Mouse (Mus musculus): ENCODE measurements at regions not wholly inside any gene's neighbourhood (a gene's known extent, or its start where the extent isn't known, plus 50 kb on each side); places are given as distances from the start of the nearest gene placed in this dataset.

DNA sequence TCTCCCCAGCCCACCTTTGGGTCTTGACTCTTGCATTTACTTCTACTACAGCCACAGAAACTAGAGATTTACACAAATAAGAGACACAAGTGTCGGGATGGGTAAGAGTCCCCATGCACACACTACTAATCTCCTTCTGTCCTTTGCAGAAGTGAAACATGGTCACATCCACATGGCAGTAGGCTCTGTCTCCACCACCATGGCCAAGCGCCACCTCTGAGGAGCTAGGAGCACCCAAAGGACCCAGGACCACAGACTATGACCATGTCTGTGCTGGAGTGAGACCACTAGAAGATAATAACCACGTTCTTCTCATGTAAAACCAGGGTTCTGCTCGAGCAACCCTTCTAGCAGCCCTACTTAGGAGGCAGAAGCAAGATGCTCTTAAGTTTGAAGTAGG is 81.1 kb upstream of the Arid1b start:
- ATAC-seq (replicated peaks; ENCODE audit: low FRiP score, low TSS enrichment, low read depth) (no peak), DNase-seq (ENCODE audit: low spot score) (peak; percentile 10)
- 85% methylated on average over 4 of the region's 4 CpGs for WGBS
- Histone ChIP-seq H3K36me3 (ENCODE audit: control insufficient read depth, insufficient read depth, low read length) (no peaks in the 10 kb centered on the region), H3K27ac (ENCODE audit: low read depth) (no peak overlapping the region), H3K9me3 (ENCODE audit: control insufficient read depth, low read length) (no peaks in the 10 kb centered on the region), H3K9ac (ENCODE audit: low read length) (no peak overlapping the region), H3K4me1 (replicated peaks; ENCODE audit: control insufficient read depth, insufficient read depth, low read length) (no peaks in the 10 kb centered on the region), H3K27me3 (replicated peaks; ENCODE audit: control insufficient read depth, insufficient read depth, low read length) (no peaks in the 10 kb centered on the region), H3K4me2 (ENCODE audit: low read length) (no peak overlapping the region), H3K4me3 (ENCODE audit: low read depth, low read length) (no peak overlapping the region)

DNA sequence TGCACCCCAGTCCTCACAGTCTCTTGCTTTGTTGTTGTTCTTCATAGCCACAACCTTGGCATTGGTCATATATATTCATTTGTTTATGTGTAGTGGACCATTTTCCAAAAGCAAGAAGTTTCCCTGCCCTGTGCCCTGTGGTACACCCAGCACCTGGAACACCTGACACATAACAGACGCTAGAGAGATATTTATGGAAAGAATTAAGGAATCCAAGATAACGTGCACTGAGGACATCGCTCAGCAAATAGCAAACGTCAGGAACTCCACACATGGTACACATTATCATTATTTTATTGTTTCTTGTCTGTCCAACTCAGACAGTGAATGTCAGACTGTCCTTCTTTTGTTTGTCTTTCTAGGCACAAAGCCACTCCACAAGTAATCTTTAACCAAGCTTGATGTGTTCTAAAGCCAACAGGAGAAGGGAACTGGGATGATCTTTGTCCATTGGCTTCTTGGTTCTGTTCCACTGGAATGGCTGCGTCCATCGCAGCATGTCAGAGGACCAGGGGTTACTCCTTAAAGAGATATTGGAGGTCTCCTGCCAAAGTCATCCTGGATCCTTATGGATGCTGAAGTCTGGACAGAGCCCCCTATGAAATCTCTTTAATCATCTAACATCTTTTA is 74.2 kb upstream of the Arid1b start:
- Histone ChIP-seq H3K27ac (ENCODE audit: low read depth) (no peak overlapping the region), H3K9ac (ENCODE audit: low read length) (no peak overlapping the region), H3K4me1 (replicated peaks; ENCODE audit: control insufficient read depth, insufficient read depth, low read length) (no peaks in the 10 kb centered on the region), H3K4me3 (ENCODE audit: low read depth, low read length) (no peak overlapping the region), H3K9me3 (ENCODE audit: control insufficient read depth, low read length) (no peaks in the 10 kb centered on the region), H3K27me3 (replicated peaks; ENCODE audit: control insufficient read depth, insufficient read depth, low read length) (no peaks in the 10 kb centered on the region), H3K4me2 (ENCODE audit: low read length) (no peak overlapping the region), H3K36me3 (ENCODE audit: control insufficient read depth, insufficient read depth, low read length) (no peaks in the 10 kb centered on the region)
- DNase-seq (ENCODE audit: low spot score) (peak; percentile 44), ATAC-seq (replicated peaks; ENCODE audit: low FRiP score, low TSS enrichment, low read depth) (no peak)
- WGBS: 62% methylated on average over 6 of the region's 6 CpGs

DNA sequence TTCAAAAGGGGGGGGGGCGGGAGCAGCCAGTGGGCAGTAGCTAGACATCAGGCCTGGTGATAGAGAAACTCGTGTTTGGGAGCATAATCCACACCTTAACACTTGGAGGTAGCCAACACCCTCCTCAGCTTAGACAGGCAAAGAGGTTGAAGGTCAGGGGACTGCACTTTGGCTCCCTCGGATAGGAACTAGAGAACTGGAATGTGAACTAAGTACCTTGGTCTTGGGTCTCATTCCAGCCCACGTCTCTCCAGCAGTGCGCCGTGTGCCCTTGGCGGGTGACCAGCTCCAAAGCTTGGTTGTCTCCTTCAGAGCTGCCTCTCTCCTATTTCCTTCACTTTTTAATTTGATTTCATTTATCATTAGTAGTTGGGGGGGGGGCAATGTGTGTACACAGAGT is 73.0 kb upstream of the Arid1b start:
- WGBS: 80% methylated on average over 7 of the region's 7 CpGs
- ATAC-seq (replicated peaks; ENCODE audit: low FRiP score, low TSS enrichment, low read depth) (no peak), DNase-seq (ENCODE audit: low spot score) (peak; percentile 44)
- Histone ChIP-seq H3K4me2 (ENCODE audit: low read length) (no peak overlapping the region), H3K9ac (ENCODE audit: low read length) (no peak overlapping the region), H3K9me3 (ENCODE audit: control insufficient read depth, low read length) (no peaks in the 10 kb centered on the region), H3K36me3 (ENCODE audit: control insufficient read depth, insufficient read depth, low read length) (no peaks in the 10 kb centered on the region), H3K4me1 (replicated peaks; ENCODE audit: control insufficient read depth, insufficient read depth, low read length) (no peaks in the 10 kb centered on the region), H3K27ac (ENCODE audit: low read depth) (no peak overlapping the region), H3K4me3 (ENCODE audit: low read depth, low read length) (no peak overlapping the region), H3K27me3 (replicated peaks; ENCODE audit: control insufficient read depth, insufficient read depth, low read length) (no peaks in the 10 kb centered on the region)

DNA sequence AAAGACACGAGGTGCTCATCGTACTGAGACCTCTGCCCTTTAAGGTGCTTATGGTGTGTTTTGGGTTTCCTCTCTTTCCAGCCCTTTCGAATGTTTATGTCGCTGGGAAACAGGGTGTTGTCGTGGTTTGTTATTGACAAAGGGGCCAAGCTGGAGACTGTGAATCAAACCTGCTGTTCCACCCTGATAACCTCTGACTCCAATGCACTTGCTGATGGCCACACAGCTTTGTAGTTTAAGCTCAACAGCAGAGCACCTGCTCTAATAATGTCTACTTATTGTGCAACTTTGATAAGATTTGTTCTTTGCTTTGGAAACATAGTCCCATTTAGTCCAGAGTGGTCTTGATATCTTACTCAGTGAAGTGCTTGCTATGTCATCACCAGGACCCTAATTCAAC is 65.5 kb upstream of the Arid1b start:
- H3K4me1 ChIP-seq (replicated peaks; ENCODE audit: control insufficient read depth, insufficient read depth, low read length): no peaks in the 10 kb centered on the region
- H3K27me3 ChIP-seq (replicated peaks; ENCODE audit: control insufficient read depth, insufficient read depth, low read length): no peaks in the 10 kb centered on the region
- no peak overlapping the region for H3K27ac ChIP-seq (ENCODE audit: low read depth)
- H3K4me3 ChIP-seq (ENCODE audit: low read depth, low read length): no peak overlapping the region
- H3K4me2 ChIP-seq (ENCODE audit: low read length): no peak overlapping the region
- no peaks in the 10 kb centered on the region for H3K9me3 ChIP-seq (ENCODE audit: control insufficient read depth, low read length)
- ATAC-seq (replicated peaks; ENCODE audit: low FRiP score, low TSS enrichment, low read depth): no peak
- WGBS: 47% methylated on average over 5 of the region's 5 CpGs
- no peaks in the 10 kb centered on the region for H3K36me3 ChIP-seq (ENCODE audit: control insufficient read depth, insufficient read depth, low read length)
- DNase-seq (ENCODE audit: low spot score): no peak
- no peak overlapping the region for H3K9ac ChIP-seq (ENCODE audit: low read length)

DNA sequence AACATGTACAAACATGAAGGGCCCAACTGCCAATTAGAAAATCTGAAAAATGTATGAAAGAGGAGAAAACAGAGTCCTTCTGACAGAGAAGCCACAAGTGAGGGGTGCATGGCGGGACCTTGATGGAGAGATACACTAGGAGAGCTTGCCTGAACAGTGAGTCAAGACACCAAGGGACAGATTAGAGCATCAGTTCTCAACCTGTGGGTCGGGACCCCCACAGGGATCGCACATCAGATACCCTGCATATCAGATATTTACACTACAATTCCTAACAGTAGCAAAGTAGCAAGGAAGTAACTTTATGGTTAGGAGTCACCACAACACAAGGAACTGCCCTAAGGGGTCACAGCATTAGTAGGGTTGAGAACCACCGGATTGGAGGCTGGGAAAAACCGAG is 58.9 kb upstream of the Arid1b start:
- Histone ChIP-seq H3K9me3 (ENCODE audit: control insufficient read depth, low read length) (no peaks in the 10 kb centered on the region), H3K27ac (ENCODE audit: low read depth) (no peak overlapping the region), H3K4me2 (ENCODE audit: low read length) (no peak overlapping the region), H3K9ac (ENCODE audit: low read length) (no peak overlapping the region), H3K27me3 (replicated peaks; ENCODE audit: control insufficient read depth, insufficient read depth, low read length) (no peaks in the 10 kb centered on the region), H3K4me1 (replicated peaks; ENCODE audit: control insufficient read depth, insufficient read depth, low read length) (no peaks in the 10 kb centered on the region), H3K4me3 (ENCODE audit: low read depth, low read length) (no peak overlapping the region), H3K36me3 (ENCODE audit: control insufficient read depth, insufficient read depth, low read length) (no peaks in the 10 kb centered on the region)
- DNase-seq (ENCODE audit: low spot score) (no peak), ATAC-seq (replicated peaks; ENCODE audit: low FRiP score, low TSS enrichment, low read depth) (no peak)
- 90% methylated on average over 5 of the region's 5 CpGs for WGBS

DNA sequence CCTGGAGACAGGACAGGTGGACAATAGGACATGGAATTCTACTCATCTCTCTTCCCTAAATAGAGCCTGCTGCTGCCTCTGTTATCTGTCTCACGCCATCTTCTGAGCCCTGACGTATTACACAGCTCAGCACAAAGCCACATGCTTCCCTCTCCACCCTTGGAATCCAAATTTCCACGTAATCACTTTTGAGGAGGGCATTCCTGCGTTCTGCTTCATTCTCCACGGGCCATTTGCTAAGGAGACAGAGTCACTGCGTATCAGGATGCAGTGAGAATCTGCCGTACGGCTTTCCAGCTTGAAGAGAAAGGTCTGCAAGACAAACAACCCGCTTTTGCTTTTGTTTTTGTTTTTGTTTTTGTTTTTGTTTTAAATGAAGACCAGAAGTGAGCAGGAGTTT is 53.5 kb upstream of the Arid1b start:
- no peak for ATAC-seq (replicated peaks; ENCODE audit: low FRiP score, low TSS enrichment, low read depth)
- Histone ChIP-seq H3K4me1 (replicated peaks; ENCODE audit: control insufficient read depth, insufficient read depth, low read length) (peaks cover 3% of the 10 kb centered on the region; the same call in 1 of the 2 replicates), H3K36me3 (ENCODE audit: control insufficient read depth, insufficient read depth, low read length) (no peaks in the 10 kb centered on the region), H3K4me2 (ENCODE audit: low read length) (no peak overlapping the region), H3K27ac (ENCODE audit: low read depth) (no peak overlapping the region), H3K4me3 (ENCODE audit: low read depth, low read length) (no peak overlapping the region), H3K27me3 (replicated peaks; ENCODE audit: control insufficient read depth, insufficient read depth, low read length) (no peaks in the 10 kb centered on the region), H3K9ac (ENCODE audit: low read length) (no peak overlapping the region), H3K9me3 (ENCODE audit: control insufficient read depth, low read length) (no peaks in the 10 kb centered on the region)
- 67% methylated on average over 9 of the region's 9 CpGs for WGBS
- no peak for DNase-seq (ENCODE audit: low spot score)

DNA sequence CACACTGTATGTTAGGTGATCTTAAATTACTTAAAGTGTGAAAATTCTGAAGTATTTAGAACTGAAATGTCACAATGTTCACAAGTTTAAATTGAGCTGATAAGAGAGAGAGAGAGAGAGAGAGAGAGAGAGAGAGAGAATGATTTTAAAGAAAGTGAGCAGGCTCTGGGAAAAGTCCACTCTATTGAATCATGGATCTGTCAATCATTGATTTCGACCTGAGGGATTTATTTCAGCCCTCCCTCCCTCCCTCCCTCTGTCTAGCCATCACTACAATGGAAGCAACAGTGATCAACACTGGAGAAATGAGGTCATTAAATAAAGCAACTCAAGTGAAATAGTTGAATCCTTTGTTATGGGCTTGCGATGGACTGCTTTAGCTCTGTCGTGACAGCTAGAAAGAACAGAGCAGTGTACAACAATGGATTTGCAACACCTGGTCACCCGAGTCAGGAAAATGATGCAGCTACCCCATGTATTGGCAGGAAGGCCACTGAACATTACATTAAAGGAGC is 52.8 kb upstream of the Arid1b start:
- H3K4me1 ChIP-seq (replicated peaks; ENCODE audit: control insufficient read depth, insufficient read depth, low read length): peaks cover 8% of the 10 kb centered on the region
- H3K4me3 ChIP-seq (ENCODE audit: low read depth, low read length): no peak overlapping the region
- no peak overlapping the region for H3K4me2 ChIP-seq (ENCODE audit: low read length)
- no peak for ATAC-seq (replicated peaks; ENCODE audit: low FRiP score, low TSS enrichment, low read depth)
- DNase-seq (ENCODE audit: low spot score): no peak
- no peaks in the 10 kb centered on the region for H3K36me3 ChIP-seq (ENCODE audit: control insufficient read depth, insufficient read depth, low read length)
- H3K27me3 ChIP-seq (replicated peaks; ENCODE audit: control insufficient read depth, insufficient read depth, low read length): no peaks in the 10 kb centered on the region
- WGBS: 66% methylated on average over 4 of the region's 4 CpGs
- no peak overlapping the region for H3K9ac ChIP-seq (ENCODE audit: low read length)
- no peaks in the 10 kb centered on the region for H3K9me3 ChIP-seq (ENCODE audit: control insufficient read depth, low read length)
- H3K27ac ChIP-seq (ENCODE audit: low read depth): no peak overlapping the region

DNA sequence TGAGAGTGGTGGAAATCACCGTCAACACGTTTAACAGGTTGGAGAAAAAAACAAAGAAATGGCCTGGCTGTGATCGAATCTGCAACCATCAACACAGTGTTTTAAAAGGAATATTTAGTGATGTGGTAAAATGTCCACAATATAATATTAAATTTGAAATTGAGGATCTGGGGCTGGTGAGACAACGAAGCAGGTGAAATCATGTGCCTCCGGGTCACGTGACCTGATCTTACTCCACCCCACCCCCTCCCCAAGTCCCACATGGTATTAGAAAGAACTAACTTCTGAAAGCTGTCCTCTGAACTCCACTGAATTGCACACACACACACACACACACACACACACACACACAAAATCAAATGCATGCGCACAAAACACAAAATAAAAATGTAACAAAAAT is 51.3 kb upstream of the Arid1b start:
- 90% methylated on average over 7 of the region's 7 CpGs for WGBS
- Histone ChIP-seq H3K4me1 (replicated peaks; ENCODE audit: control insufficient read depth, insufficient read depth, low read length) (peaks cover 13% of the 10 kb centered on the region), H3K9ac (ENCODE audit: low read length) (no peak overlapping the region), H3K27me3 (replicated peaks; ENCODE audit: control insufficient read depth, insufficient read depth, low read length) (no peaks in the 10 kb centered on the region), H3K4me2 (ENCODE audit: low read length) (no peak overlapping the region), H3K4me3 (ENCODE audit: low read depth, low read length) (no peak overlapping the region), H3K36me3 (ENCODE audit: control insufficient read depth, insufficient read depth, low read length) (no peaks in the 10 kb centered on the region), H3K9me3 (ENCODE audit: control insufficient read depth, low read length) (no peaks in the 10 kb centered on the region), H3K27ac (ENCODE audit: low read depth) (no peak overlapping the region)
- ATAC-seq (replicated peaks; ENCODE audit: low FRiP score, low TSS enrichment, low read depth): no peak
- no peak for DNase-seq (ENCODE audit: low spot score)

Data from intestine, embryonic 14.5 days (tissue).